Mouse (Mus musculus): ENCODE data around the gene Zfp646.
"Not testable (repeated sequence)": the region's sequence is repeated elsewhere in the genome, so short reads cannot be mapped to it uniquely, and the experiment has no call there.

The Zfp646 gene

GRCm38 (mm10) chr7:127879301-127879700, 3.3 kb downstream of the Zfp646 start:
- ATAC-seq (ENCODE audit: insufficient number of reproducible peaks, low FRiP score, low TSS enrichment): no peak

DNA sequence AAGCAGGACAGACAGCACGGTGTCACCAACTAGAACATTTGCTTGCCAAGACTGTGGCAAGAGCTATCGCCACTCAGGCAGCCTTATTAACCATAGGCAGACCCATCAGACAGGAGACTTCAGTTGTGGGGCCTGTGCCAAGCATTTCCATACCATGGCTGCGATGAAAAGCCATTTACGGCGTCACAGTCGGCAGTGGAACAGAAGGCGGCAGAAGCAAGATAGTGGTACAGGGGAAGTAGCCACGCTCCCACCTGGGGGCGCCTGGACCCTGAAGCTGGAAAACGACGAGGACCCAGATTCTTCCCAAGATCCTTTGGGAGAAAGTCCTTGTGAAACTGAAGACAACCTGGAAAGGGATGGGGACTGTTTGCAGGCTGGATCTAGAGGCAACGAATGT, 4.4 kb downstream of the Zfp646 start:
- ATAC-seq (ENCODE audit: insufficient number of reproducible peaks, low FRiP score, low TSS enrichment): no peak

DNA sequence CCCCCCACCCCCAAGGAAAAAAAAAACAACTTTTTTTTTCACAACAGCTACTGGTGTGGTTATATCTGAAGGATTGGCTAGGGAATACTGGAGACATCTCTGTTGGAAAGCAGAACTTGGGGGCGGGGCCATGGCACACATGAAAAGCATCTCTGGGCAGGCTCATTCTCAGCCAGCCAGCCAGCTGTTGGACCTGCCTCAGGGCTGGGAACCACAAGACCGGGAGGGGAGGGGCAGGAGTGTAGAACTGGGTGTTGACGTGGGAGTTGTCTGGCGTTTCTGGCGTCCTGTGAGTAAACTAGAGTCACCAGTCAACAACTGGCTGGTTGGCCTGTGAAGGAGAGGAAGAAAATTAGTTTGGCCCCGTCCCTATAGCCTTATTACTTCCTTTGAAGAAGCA, 9.9 kb downstream of the Zfp646 start:
- ATAC-seq (ENCODE audit: insufficient number of reproducible peaks, low FRiP score, low TSS enrichment): no peak

DNA sequence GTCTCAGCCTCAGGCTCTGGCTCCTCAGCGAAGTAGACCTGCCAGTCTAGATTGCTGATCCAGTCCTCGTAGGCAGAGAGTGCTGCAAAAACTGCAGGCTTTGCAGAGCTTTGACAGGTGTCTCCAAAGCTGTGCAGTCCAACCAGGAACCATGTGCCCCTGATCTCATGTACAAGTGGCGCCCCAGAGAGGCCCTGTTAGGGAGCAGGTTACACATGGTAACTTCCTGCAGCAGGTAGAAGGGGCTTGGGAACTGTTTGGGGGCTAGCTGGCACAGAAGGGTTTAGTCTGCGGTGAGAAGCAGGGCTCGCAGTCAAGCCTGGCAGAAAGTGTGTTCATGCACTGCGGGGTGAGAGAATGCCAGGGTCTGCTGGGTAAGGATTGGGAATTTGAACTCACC, 10.5 kb downstream of the Zfp646 start:
- ATAC-seq (ENCODE audit: insufficient number of reproducible peaks, low FRiP score, low TSS enrichment): no peak

- ATAC-seq (ENCODE audit: insufficient number of reproducible peaks, low FRiP score, low TSS enrichment): no peak
Observed at GRCm38 (mm10) chr7:127887191-127887590, 11.2 kb downstream of the Zfp646 start.

DNA sequence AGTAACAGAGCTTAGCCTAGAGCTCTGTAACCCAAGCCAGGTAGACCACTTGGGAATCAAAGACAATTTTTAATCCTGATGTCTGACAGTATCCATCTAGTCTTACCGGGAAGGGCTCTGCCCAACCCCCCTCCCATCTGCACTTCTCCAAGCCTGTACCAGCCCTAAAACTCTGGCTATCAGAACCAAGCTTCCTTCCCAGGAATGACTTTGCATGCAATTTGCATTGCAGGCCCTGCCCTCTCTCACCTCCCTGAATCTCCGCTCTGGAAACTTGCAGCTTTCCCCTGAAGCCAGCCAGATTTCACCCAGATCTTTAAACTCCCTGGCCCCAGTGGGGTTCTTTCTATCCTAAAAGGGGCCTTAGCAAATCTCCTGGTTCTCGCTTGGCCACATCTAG, 11.8 kb downstream of the Zfp646 start:
- no peak for ATAC-seq (ENCODE audit: insufficient number of reproducible peaks, low FRiP score, low TSS enrichment)

GRCm38 (mm10) chr7:127888821-127889220, 12.8 kb downstream of the Zfp646 start:
- ATAC-seq (ENCODE audit: insufficient number of reproducible peaks, low FRiP score, low TSS enrichment): no peak

DNA sequence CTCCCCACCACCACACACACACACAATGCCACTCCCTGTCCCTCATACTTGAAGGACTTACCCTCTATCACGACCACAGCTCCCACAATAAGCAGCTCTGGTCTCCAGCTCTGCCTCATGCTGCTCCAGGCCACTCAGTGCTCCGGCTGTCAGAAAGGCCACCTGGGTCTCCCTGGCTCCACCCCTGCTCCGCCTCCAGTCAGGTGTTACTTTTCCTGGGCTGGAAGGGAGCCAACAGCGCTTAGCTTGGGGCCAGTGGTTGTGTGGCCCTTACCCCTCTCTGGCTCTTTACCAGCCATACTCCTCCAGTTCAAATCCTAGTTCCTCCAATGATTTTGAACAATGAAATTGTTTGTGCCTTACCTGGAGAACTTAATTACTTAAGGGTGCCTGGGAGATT, 14.8 kb downstream of the Zfp646 start, which contains the start of gene Prss53:
TSS of gene Prss53 (minus strand) at position 173 of the 400 bp plus-strand sequence.
- no peak for ATAC-seq (ENCODE audit: insufficient number of reproducible peaks, low FRiP score, low TSS enrichment)

DNA sequence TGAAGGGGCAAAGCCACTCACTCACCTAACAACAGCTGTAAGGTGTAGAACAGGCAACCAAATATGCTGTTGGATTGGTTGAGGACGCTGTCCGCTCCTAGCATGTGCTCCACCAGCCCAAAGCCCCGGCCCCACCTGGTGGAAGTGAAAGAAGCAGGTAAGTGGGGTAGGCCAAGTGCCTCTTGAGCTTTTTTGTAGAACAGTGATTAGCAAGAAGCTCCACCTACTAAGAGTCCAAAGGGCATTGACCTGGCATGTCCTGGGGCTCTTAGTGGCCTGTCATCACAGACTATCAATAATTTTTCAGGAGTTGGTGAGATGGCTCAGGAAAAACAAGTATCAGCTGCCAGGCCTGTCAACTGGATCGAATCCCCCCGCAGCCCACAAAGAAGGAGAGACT, 18.5 kb downstream of the Zfp646 start:
- ATAC-seq (ENCODE audit: insufficient number of reproducible peaks, low FRiP score, low TSS enrichment): no peak

GRCm38 (mm10) chr7:127895442-127895841, 19.4 kb downstream of the Zfp646 start, which contains the start of the genes Gm21974 and Vkorc1:
Gm21974 (minus strand) TSS chr7:127895454.
Vkorc1 (minus strand) TSS chr7:127895617.
- ATAC-seq (ENCODE audit: insufficient number of reproducible peaks, low FRiP score, low TSS enrichment): peak; percentile 96

GRCm38 (mm10) chr7:127895891-127896290, 19.9 kb downstream of the Zfp646 start:
- ATAC-seq (ENCODE audit: insufficient number of reproducible peaks, low FRiP score, low TSS enrichment): not testable (repeated sequence)

GRCm38 (mm10) chr7:127896384-127896783, 20.4 kb downstream of the Zfp646 start:
- 0 out of 2 replicates have a peak, but pooled peaks have one; percentile 19 for ATAC-seq (ENCODE audit: insufficient number of reproducible peaks, low FRiP score, low TSS enrichment)

- ATAC-seq (ENCODE audit: insufficient number of reproducible peaks, low FRiP score, low TSS enrichment): no peak
Observed at GRCm38 (mm10) chr7:127897542-127897941, 21.5 kb downstream of the Zfp646 start.

GRCm38 (mm10) chr7:127898179-127898956, 22.3 kb downstream of the Zfp646 start:
- no peak for ATAC-seq (ENCODE audit: insufficient number of reproducible peaks, low FRiP score, low TSS enrichment)

- no peak for ATAC-seq (ENCODE audit: insufficient number of reproducible peaks, low FRiP score, low TSS enrichment)
Observed at GRCm38 (mm10) chr7:127899997-127900396, 24.0 kb downstream of the Zfp646 start.

GRCm38 (mm10) chr7:127901772-127902171, 25.8 kb downstream of the Zfp646 start:
- ATAC-seq (ENCODE audit: insufficient number of reproducible peaks, low FRiP score, low TSS enrichment): no peak

DNA sequence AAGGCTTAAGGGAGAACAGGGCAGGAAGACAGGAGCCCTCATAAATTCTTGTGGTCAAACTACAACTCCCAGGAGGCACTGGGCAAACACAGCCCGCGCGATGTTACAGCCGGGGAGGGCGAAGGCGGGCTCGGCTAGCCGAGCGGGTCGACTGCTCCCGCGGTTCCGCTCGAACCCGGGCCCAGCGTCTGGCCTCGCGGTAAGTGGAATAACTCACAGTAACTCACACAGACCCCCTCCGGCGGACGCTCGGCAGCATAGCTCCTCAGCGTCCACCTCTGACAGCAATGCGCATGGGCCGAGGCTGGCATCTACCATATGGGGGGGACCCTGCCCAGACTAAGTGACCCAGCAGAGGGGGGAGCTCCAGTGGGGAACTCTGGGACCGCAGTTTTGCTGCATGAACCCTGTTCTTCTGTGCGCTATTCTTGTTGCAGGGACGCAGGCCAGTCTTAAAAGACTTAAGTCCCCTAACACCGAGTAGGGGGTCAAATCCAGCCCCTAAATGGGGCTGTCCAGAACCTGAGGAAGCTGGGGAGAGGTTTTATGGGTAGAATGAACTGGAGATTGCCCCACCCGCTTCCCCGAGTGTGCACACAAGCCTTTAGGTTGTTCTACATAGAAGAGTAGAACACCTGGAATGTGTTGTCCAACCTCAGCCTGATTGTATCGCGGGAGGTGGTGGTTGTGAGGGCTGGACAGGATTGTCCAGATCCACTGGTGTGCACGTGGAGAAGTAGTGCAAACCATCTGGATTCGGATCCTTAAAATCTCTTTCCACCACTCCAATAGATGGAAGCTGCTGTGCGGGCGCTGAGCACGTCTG, 28.2 kb downstream of the Zfp646 start, which contains the start of gene Bckdk:
TSS of gene Bckdk (plus strand) at position 112 of the 826 bp plus-strand sequence.
- ATAC-seq (ENCODE audit: insufficient number of reproducible peaks, low FRiP score, low TSS enrichment): peak; percentile 88

DNA sequence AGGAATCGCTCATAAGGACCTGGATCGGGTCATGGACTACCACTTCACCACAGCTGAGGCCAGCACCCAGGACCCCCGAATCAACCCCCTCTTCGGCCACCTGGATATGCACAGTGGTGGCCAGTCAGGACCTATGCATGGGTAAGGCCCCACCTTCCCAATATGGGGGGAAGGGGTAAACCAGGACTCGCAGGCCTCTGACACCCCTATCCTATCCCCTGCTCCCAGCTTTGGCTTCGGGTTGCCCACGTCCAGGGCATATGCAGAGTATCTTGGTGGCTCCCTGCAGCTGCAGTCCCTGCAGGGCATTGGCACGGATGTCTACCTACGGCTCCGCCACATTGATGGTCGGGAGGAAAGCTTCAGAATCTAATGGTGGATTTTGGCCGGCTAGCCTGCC, 31.9 kb downstream of the Zfp646 start:
- ATAC-seq (ENCODE audit: insufficient number of reproducible peaks, low FRiP score, low TSS enrichment): no peak

DNA sequence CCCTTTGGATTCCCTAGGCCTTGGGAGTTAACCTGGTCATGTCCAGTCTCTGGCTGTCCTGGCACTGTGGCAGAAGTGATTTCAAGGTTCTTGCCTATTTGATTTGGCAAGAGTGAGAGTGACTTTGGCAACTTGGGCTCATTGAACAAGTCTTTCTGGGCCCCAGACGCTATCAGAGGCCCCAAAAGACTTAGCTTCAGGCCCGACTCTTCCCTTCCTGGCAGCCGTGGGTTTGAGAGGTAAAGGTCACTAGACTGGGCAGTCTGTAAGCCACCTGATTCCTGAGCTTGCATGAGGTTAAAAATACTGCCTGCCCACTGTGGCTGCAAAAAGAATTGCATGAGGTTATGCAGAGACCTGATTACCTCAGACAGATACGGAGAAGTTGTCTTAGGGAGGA, 32.6 kb downstream of the Zfp646 start:
- no peak for ATAC-seq (ENCODE audit: insufficient number of reproducible peaks, low FRiP score, low TSS enrichment)

DNA sequence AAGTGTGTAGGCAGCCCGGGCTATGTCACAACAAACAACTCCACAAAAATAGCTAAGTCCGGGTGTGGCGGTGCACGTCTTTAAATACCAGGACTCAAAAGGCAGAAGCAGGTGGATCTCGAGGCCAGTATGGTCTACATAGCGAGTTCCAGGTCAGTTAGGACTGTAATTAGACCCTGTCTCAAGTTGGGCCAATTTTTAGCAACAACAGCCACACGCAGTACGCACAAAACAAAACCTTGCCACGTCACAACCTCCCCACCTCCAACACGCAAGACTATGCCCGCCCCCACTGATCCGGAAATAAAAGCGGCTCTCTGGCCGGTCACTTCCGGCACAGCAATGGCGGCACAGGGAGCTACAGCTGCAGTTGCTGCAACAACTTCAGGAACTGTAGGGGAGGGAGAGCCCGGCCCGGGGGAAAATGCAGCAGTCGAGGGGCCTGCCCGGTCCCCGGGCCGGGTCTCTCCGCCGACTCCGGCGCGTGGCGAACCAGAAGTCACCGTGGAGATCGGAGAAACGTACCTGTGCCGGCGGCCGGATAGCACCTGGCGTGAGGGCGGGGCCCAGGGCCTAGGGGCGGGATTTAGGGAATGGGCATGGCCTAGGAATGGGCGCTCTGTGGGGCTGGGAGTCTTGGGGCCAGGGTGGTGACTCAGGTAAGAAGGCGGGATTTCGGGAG, 36.3 kb downstream of the Zfp646 start, which contains the start of gene Kat8:
TSS of gene Kat8 (plus strand) at position 327 of the 682 bp plus-strand sequence.
- peak; percentile 88 for ATAC-seq (ENCODE audit: insufficient number of reproducible peaks, low FRiP score, low TSS enrichment)
